18 mouse cellular contexts compared by ENCODE assay signal in the genomic region with DNA sequence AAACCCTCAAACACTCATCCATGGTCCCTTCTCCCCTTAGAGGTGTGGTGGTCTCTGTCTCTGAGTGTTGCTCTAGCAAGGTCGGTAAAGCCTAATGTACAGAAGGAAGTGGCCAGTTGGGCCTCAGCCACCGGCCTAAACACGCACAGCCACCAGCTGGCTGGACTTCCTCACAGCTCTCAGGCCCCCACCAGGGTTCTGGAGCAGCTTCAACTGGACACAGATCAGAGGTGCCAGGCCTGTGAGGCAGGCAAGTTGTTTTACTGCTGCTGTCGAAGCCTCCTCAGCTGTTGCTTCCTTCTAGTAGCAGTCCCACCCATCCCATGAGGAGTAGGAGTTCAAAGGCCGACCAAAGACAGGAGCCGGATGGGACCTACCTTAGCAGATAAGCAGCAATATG. TPM values are rescaled to one million over a fixed set of nuclear protein-coding genes. Genes with fewer than 3 reads are reported as not detected.
A peak's percentile ranks its signal among the peaks of the same experiment; 100 is the strongest.
DNase-seq lines count a peak whose midpoint lies in the region; ATAC-seq and TF ChIP-seq lines count a peak whose summit lies in the region.
"Had no signal": no experiment of that assay in that cellular context is flagged by ENCODE, and none has a peak within 500 bp of the region (broad histone marks: within the 10 kb centered on the region; RNA-seq: fewer than 3 reads in every experiment).

No protein-coding gene starts in this region.

- no peak for ATAC-seq in kidney, embryonic 15.5 days (replicated peaks; ENCODE audit: low FRiP score)
- ATAC-seq in intestine, embryonic 16.5 days = peak; percentile 40
- 0 out of 2 replicates have a peak, but pooled peaks have one; percentile 22 for ATAC-seq in megakaryocyte, adult 5-6 weeks (ENCODE audit: poor library complexity, severe bottlenecking)
- ATAC-seq in midbrain, embryonic 14.5 days (ENCODE audit: low FRiP score, low TSS enrichment) = no peak
- ATAC-seq: forebrain, embryonic 14.5 days had no signal

- H3K36me3 ChIP-seq in kidney, embryonic 15.5 days = no peaks in the 10 kb centered on the region
- no peaks in the 10 kb centered on the region for H3K36me3 ChIP-seq in intestine, embryonic 16.5 days (ENCODE audit: control insufficient read depth, insufficient read depth, low read length)
- no peaks in the 10 kb centered on the region for H3K36me3 ChIP-seq in midbrain, embryonic 14.5 days (ENCODE audit: control insufficient read depth, insufficient read depth, low read length)
- H3K36me3 ChIP-seq: embryonic facial prominence, embryonic 15.5 days; G1E; liver, embryonic 13.5 days had no signal

- H3K4me3 ChIP-seq in kidney, embryonic 15.5 days (replicated peaks) = no peak overlapping the region
- no peak overlapping the region for H3K4me3 ChIP-seq in cerebellum, adult 2 months (replicated peaks; ENCODE audit: insufficient read depth, low read depth, low read length)
- H3K4me3 ChIP-seq in intestine, embryonic 16.5 days (ENCODE audit: low read length) = no peak overlapping the region
- H3K4me3 ChIP-seq in midbrain, embryonic 14.5 days (replicated peaks; ENCODE audit: low read depth, low read length) = no peak overlapping the region
- H3K4me3 ChIP-seq: embryonic facial prominence, embryonic 15.5 days; liver, embryonic 13.5 days had no signal

- no peaks in the 10 kb centered on the region for H3K9me3 ChIP-seq in kidney, embryonic 15.5 days (replicated peaks)
- no peaks in the 10 kb centered on the region for H3K9me3 ChIP-seq in intestine, embryonic 16.5 days (ENCODE audit: control insufficient read depth, low read length)
- H3K9me3 ChIP-seq in midbrain, embryonic 14.5 days (ENCODE audit: control insufficient read depth, low read length) = no peaks in the 10 kb centered on the region
- H3K9me3 ChIP-seq: embryonic facial prominence, embryonic 15.5 days; G1E; liver, embryonic 13.5 days had no signal

- TF ChIP-seq POLR2A in cerebellum, adult 2 months (IDR thresholded peaks at IDR 0.05; ENCODE audit: borderline replicate concordance, insufficient read depth, low read length) = no peak

- H3K4me2 ChIP-seq in kidney, embryonic 15.5 days = no peak overlapping the region
- H3K4me2 ChIP-seq in intestine, embryonic 16.5 days (ENCODE audit: low read depth, low read length) = no peak overlapping the region
- H3K4me2 ChIP-seq in midbrain, embryonic 14.5 days (ENCODE audit: low read length) = no peak overlapping the region
- H3K4me2 ChIP-seq: embryonic facial prominence, embryonic 15.5 days; liver, embryonic 13.5 days; midbrain, embryonic 11.5 days had no signal

- no peak overlapping the region for H3K9ac ChIP-seq in kidney, embryonic 15.5 days
- H3K9ac ChIP-seq in intestine, embryonic 16.5 days (ENCODE audit: low read depth, low read length) = no peak overlapping the region; the same call in 1 of the 2 replicates
- no peak overlapping the region for H3K9ac ChIP-seq in midbrain, embryonic 14.5 days (replicated peaks; ENCODE audit: low read length)
- H3K9ac ChIP-seq: embryonic facial prominence, embryonic 15.5 days; liver, embryonic 13.5 days had no signal

- H3K4me1 ChIP-seq in kidney, embryonic 15.5 days = peaks cover 29% of the 10 kb centered on the region
- H3K4me1 ChIP-seq in cerebellum, adult 2 months (ENCODE audit: control insufficient read depth, insufficient read depth, low read length) = peaks cover 49% of the 10 kb centered on the region
- peaks cover 42% of the 10 kb centered on the region for H3K4me1 ChIP-seq in intestine, embryonic 16.5 days (ENCODE audit: control insufficient read depth, insufficient read depth, low read length)
- no peaks in the 10 kb centered on the region for H3K4me1 ChIP-seq in midbrain, embryonic 14.5 days (ENCODE audit: control insufficient read depth, insufficient read depth, low read length)

- peak; percentile 26 for DNase-seq in kidney, postnatal 10 days
- DNase-seq in cerebellum, adult 2 months = peak; percentile 90 to 93
- DNase-seq in midbrain, embryonic 14.5 days = no peak
- no peak for DNase-seq in right cerebral cortex, postnatal 25 days
- DNase-seq in urinary bladder, adult 18-20 months (ENCODE audit: low spot score in 2 of 2) = no peak
- DNase-seq: adrenal gland, postnatal 25 days; gastrocnemius, postnatal 25 days; heart, postnatal 10 days; kidney, postnatal 25 days; liver, embryonic 13.5 days; thymus, postnatal 14 days had no signal

- WGBS in kidney, embryonic 15.5 days = 65% methylated on average over 6 of the region's 6 CpGs
- 6% methylated on average over 6 of the region's 6 CpGs for WGBS in cerebellum, adult 2 months
- 58% methylated on average over 6 of the region's 6 CpGs for WGBS in intestine, embryonic 16.5 days
- 87% methylated on average over 6 of the region's 6 CpGs for WGBS in midbrain, embryonic 14.5 days

- no peak for TF ChIP-seq CTCF in cerebellum, adult 2 months (IDR thresholded peaks at IDR 0.05; ENCODE audit: borderline replicate concordance, insufficient read depth, low read depth, low read length)

- H3K27me3 ChIP-seq in kidney, embryonic 15.5 days = no peaks in the 10 kb centered on the region
- H3K27me3 ChIP-seq in cerebellum, adult 2 months (ENCODE audit: control insufficient read depth, insufficient read depth, low read length) = no peaks in the 10 kb centered on the region
- H3K27me3 ChIP-seq in intestine, embryonic 16.5 days (replicated peaks; ENCODE audit: control insufficient read depth, insufficient read depth, low read length) = no peaks in the 10 kb centered on the region
- no peaks in the 10 kb centered on the region for H3K27me3 ChIP-seq in midbrain, embryonic 14.5 days (ENCODE audit: control insufficient read depth, insufficient read depth, low read length)
- H3K27me3 ChIP-seq: embryonic facial prominence, embryonic 15.5 days; liver, embryonic 13.5 days had no signal

- no peak overlapping the region for H3K27ac ChIP-seq in kidney, embryonic 15.5 days
- H3K27ac ChIP-seq in cerebellum, adult 2 months (ENCODE audit: insufficient read depth, low read length) = 0 out of 2 replicates have a peak overlapping the region, but pooled peaks have one; percentile 31
- peak overlapping the region; percentile 84 for H3K27ac ChIP-seq in intestine, embryonic 16.5 days (ENCODE audit: low read length)
- H3K27ac ChIP-seq in midbrain, embryonic 14.5 days (replicated peaks; ENCODE audit: low read depth, low read length) = no peak overlapping the region
- H3K27ac ChIP-seq: embryonic facial prominence, embryonic 15.5 days; liver, embryonic 13.5 days had no signal

RNA-seq across cellular contexts. Expression of a gene that starts 6.4 kb away (rescaled TPM):
- polyA plus RNA-seq in kidney, embryonic 15.5 days (2015; fragmentation: Nextera tagmentation; extraction: Ambion mirVana) = 913 and 925 TPM in 2 replicates
- polyA plus RNA-seq in cerebellum, adult 2 months (2012; rRNA removed) = 1,261 and 1,264 TPM in 2 replicates
- 1,158 and 1,189 TPM in 2 replicates for polyA plus RNA-seq in intestine, embryonic 16.5 days (2015; fragmentation: Nextera tagmentation; extraction: Ambion mirVana)
- 289 and 306 TPM in 2 replicates for total RNA-seq in megakaryocyte, adult 5-6 weeks (2015)
- 194 and 196 TPM in 2 replicates for total RNA-seq in megakaryocyte, adult 5-6 weeks (2017)
- polyA plus RNA-seq in midbrain, embryonic 14.5 days (2014; fragmentation: Nextera tagmentation; extraction: Ambion mirVana) = 680 and 689 TPM in 2 replicates

RNA-seq across cellular contexts. Expression of a gene that starts 9.1 kb away (rescaled TPM):
- 0.50 and 0.95 TPM in 2 replicates for polyA plus RNA-seq in kidney, embryonic 15.5 days (2015; fragmentation: Nextera tagmentation; extraction: Ambion mirVana)
- 2.3 and 2.8 TPM in 2 replicates for polyA plus RNA-seq in cerebellum, adult 2 months (2012; rRNA removed)
- polyA plus RNA-seq in intestine, embryonic 16.5 days (2015; fragmentation: Nextera tagmentation; extraction: Ambion mirVana) = 0.21 and 0.56 TPM in 2 replicates
- total RNA-seq in megakaryocyte, adult 5-6 weeks (2015) = 2.0 and 2.4 TPM in 2 replicates
- 0.20 and 0.92 TPM in 2 replicates for total RNA-seq in megakaryocyte, adult 5-6 weeks (2017)
- polyA plus RNA-seq in midbrain, embryonic 14.5 days (2014; fragmentation: Nextera tagmentation; extraction: Ambion mirVana) = 1.1 and 1.5 TPM in 2 replicates

RNA-seq across cellular contexts. Expression of a gene that starts 15.9 kb away (rescaled TPM):
- polyA plus RNA-seq in kidney, embryonic 15.5 days (2015; fragmentation: Nextera tagmentation; extraction: Ambion mirVana) = 88.4 and 100 TPM in 2 replicates
- polyA plus RNA-seq in cerebellum, adult 2 months (2012; rRNA removed) = 93.9 and 106 TPM in 2 replicates
- 120 and 128 TPM in 2 replicates for polyA plus RNA-seq in intestine, embryonic 16.5 days (2015; fragmentation: Nextera tagmentation; extraction: Ambion mirVana)
- total RNA-seq in megakaryocyte, adult 5-6 weeks (2015) = 52.6 and 53.3 TPM in 2 replicates
- total RNA-seq in megakaryocyte, adult 5-6 weeks (2017) = 70.2 and 100 TPM in 2 replicates
- 80.4 and 94.9 TPM in 2 replicates for polyA plus RNA-seq in midbrain, embryonic 14.5 days (2014; fragmentation: Nextera tagmentation; extraction: Ambion mirVana)

RNA-seq across cellular contexts. Expression of a gene that starts 18.5 kb away (rescaled TPM):
- 0.05 and 0.19 TPM in 2 replicates for polyA plus RNA-seq in kidney, embryonic 15.5 days (2015; fragmentation: Nextera tagmentation; extraction: Ambion mirVana)
- polyA plus RNA-seq in cerebellum, adult 2 months (2012; rRNA removed) = 227 and 270 TPM in 2 replicates
- polyA plus RNA-seq in intestine, embryonic 16.5 days (2015; fragmentation: Nextera tagmentation; extraction: Ambion mirVana) = 0.04 TPM in 1 of 2 replicates, not detected in the other
- total RNA-seq in megakaryocyte, adult 5-6 weeks (2015) = 0.04 TPM in 1 of 2 replicates, not detected in the other
- total RNA-seq in megakaryocyte, adult 5-6 weeks (2017) = not detected in 2 replicates
- 0.89 and 1.9 TPM in 2 replicates for polyA plus RNA-seq in midbrain, embryonic 14.5 days (2014; fragmentation: Nextera tagmentation; extraction: Ambion mirVana)
- polyA plus RNA-seq: liver, embryonic 13.5 days had no signal

RNA-seq across cellular contexts. Expression of a gene that starts 28.7 kb away (rescaled TPM):
- 71.2 and 81.4 TPM in 2 replicates for polyA plus RNA-seq in kidney, embryonic 15.5 days (2015; fragmentation: Nextera tagmentation; extraction: Ambion mirVana)
- polyA plus RNA-seq in cerebellum, adult 2 months (2012; rRNA removed) = 93.3 and 95.4 TPM in 2 replicates
- 56.8 and 64.4 TPM in 2 replicates for polyA plus RNA-seq in intestine, embryonic 16.5 days (2015; fragmentation: Nextera tagmentation; extraction: Ambion mirVana)
- 17.5 and 21.0 TPM in 2 replicates for total RNA-seq in megakaryocyte, adult 5-6 weeks (2015)
- 8.8 and 21.1 TPM in 2 replicates for total RNA-seq in megakaryocyte, adult 5-6 weeks (2017)
- polyA plus RNA-seq in midbrain, embryonic 14.5 days (2014; fragmentation: Nextera tagmentation; extraction: Ambion mirVana) = 94.4 and 110 TPM in 2 replicates

Comparison
In these comparisons a context has a peak if more than half of its experiments do, and no peak if none do; other contexts are left out.
1. DNase-seq: peak in kidney, postnatal 10 days (single experiment) and cerebellum, adult 2 months (2 of 2); none in midbrain, embryonic 14.5 days (single experiment), right cerebral cortex, postnatal 25 days (single experiment) and urinary bladder, adult 18-20 months (0 of 2).
2. ATAC-seq: peak in intestine, embryonic 16.5 days (single experiment) and megakaryocyte, adult 5-6 weeks (single experiment); none in kidney, embryonic 15.5 days (single experiment) and midbrain, embryonic 14.5 days (single experiment).
3. H3K27ac ChIP-seq: peak in cerebellum, adult 2 months (single experiment) and intestine, embryonic 16.5 days (single experiment); none in kidney, embryonic 15.5 days (single experiment) and midbrain, embryonic 14.5 days (single experiment).